In the genomic region with DNA sequence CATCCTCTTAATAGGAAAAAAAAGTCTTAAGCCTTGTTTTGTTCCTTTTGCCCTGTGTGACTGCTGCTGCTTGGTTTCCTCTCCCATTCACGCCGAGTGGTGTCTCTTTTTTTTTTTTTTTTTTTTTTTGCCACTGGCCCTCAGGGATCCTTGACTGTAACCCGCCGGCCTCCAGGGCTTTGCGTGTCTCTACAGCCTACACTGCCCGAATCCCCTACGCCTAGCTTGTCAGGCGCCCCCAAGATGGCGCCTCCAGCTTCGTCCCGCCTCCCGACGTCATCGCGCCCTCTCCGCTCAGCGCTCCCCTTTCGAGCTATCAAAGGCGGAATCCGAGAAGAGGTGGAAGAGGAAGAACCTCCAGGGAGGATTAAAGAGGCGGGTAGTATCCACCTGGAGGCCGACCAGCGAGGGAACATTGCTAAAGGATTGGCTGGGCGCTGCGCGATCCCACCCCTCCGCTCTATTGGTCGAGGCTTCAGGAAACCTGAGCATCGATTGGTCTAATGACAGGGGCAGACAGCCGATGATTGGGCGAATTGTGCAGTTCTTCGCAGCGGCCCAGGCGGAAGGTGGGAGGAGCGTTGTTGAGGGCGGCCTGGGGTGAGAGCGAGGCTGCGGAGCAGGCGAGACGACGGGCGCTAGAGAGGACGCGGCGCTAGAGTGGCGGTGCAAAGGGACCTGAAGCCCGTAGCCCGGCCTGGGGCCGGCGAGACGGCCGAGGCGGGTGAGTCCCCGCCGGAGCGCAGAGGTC, we compare ENCODE assay signal across 7 mouse cellular contexts. TPM values are rescaled to one million over a fixed set of nuclear protein-coding genes. Genes with fewer than 3 reads are reported as not detected.
DNase-seq lines count a peak whose midpoint lies in the region; ATAC-seq lines count a peak whose summit lies in the region.

No protein-coding gene starts in this region.

- DNase-seq in adrenal gland, adult 8-10 months: peak; percentile 98
- DNase-seq in embryo, embryonic 9.5 days (ENCODE audit: extremely low spot score): peak; percentile 98
- peak; percentile 89 to 95 for DNase-seq in gastrocnemius, postnatal 4 days (ENCODE audit: low spot score in 2 of 2)
- peak; percentile 96 to 97 for DNase-seq in left cerebral cortex, postnatal 36 days (ENCODE audit: low spot score in 2 of 2)
- DNase-seq in midbrain, embryonic 11.5 days (ENCODE audit: low spot score, missing footprints): peak; percentile 99
- peak; percentile 99 for DNase-seq in skeletal muscle tissue, adult 2 months (ENCODE audit: low read depth, low spot score)

- peak overlapping the region; percentile 69 for H3K4me2 ChIP-seq in intestine, embryonic 16.5 days (ENCODE audit: low read depth, low read length)
- H3K4me2 ChIP-seq in midbrain, embryonic 11.5 days: peak overlapping the region; percentile 81

- H3K27me3 ChIP-seq in intestine, embryonic 16.5 days (replicated peaks; ENCODE audit: control insufficient read depth, insufficient read depth, low read length): no peaks in the 10 kb centered on the region
- H3K27me3 ChIP-seq in midbrain, embryonic 11.5 days (ENCODE audit: control insufficient read depth, insufficient read depth, low read length): no peaks in the 10 kb centered on the region

- H3K27ac ChIP-seq in intestine, embryonic 16.5 days (ENCODE audit: low read length): peak overlapping the region; percentile 97
- H3K27ac ChIP-seq in midbrain, embryonic 11.5 days (ENCODE audit: low read depth, low read length): peak overlapping the region; percentile 93

- peak overlapping the region; percentile 90 for H3K4me3 ChIP-seq in intestine, embryonic 16.5 days (ENCODE audit: low read length)
- H3K4me3 ChIP-seq in midbrain, embryonic 11.5 days (ENCODE audit: low read depth, low read length): peak overlapping the region; percentile 78

- under 1% methylated on average over 56 of the region's 56 CpGs for WGBS in intestine, embryonic 16.5 days
- under 1% methylated on average over 56 of the region's 56 CpGs for WGBS in midbrain, embryonic 11.5 days

- H3K36me3 ChIP-seq in intestine, embryonic 16.5 days (ENCODE audit: control insufficient read depth, insufficient read depth, low read length): peaks cover 21% of the 10 kb centered on the region
- peaks cover 24% of the 10 kb centered on the region for H3K36me3 ChIP-seq in midbrain, embryonic 11.5 days (ENCODE audit: control insufficient read depth, insufficient read depth, low read length)

- intact Hi-C loops in left cerebral cortex, postnatal 36 days (cut with DNase I): loop anchor here (5.0 to 10.0 kb wide), 3 partner anchors 45 to 238 kb away; partner anchors contain the start of genes Megf8 and Rps19

- peaks cover 26% of the 10 kb centered on the region for H3K4me1 ChIP-seq in intestine, embryonic 16.5 days (ENCODE audit: control insufficient read depth, insufficient read depth, low read length)
- H3K4me1 ChIP-seq in midbrain, embryonic 11.5 days (ENCODE audit: control insufficient read depth, insufficient read depth, low read length): peaks cover 24% of the 10 kb centered on the region

- peak overlapping the region; percentile 96 for H3K9ac ChIP-seq in intestine, embryonic 16.5 days (ENCODE audit: low read depth, low read length)
- H3K9ac ChIP-seq in midbrain, embryonic 11.5 days (ENCODE audit: low read length): peak overlapping the region; percentile 85

- no peaks in the 10 kb centered on the region for H3K9me3 ChIP-seq in intestine, embryonic 16.5 days (ENCODE audit: control insufficient read depth, low read length)
- no peaks in the 10 kb centered on the region for H3K9me3 ChIP-seq in midbrain, embryonic 11.5 days (ENCODE audit: control insufficient read depth, low read length)

- peak; percentile 98 for ATAC-seq in intestine, embryonic 16.5 days
- peak; percentile 96 for ATAC-seq in midbrain, embryonic 11.5 days (ENCODE audit: low FRiP score)

RNA-seq across cellular contexts. Expression of gene Zfp574, which starts 4.5 kb away (rescaled TPM):
- total RNA-seq in adrenal gland, adult 8-10 months (2022): 10 to 100 TPM; 20.2 to 25.0 (median 22.1) TPM
- total RNA-seq in gastrocnemius, postnatal 4 days (2021): 10 to 100 TPM; 10.7 to 11.4 TPM
- 23.1 and 23.3 TPM in 2 replicates for polyA plus RNA-seq in intestine, embryonic 16.5 days (2015; fragmentation: Nextera tagmentation; extraction: Ambion mirVana)
- 10 to 100 TPM; 34.9 to 40.4 TPM for total RNA-seq in left cerebral cortex, postnatal 36 days (2021)
- 20.3 and 22.9 TPM in 2 replicates for polyA plus RNA-seq in midbrain, embryonic 11.5 days (2014; fragmentation: Nextera tagmentation; extraction: Ambion mirVana)

RNA-seq across cellular contexts. Expression of gene Grik5, which starts 4.7 kb away (rescaled TPM):
- 10 to 100 TPM; 13.8 to 43.0 (median 24.7) TPM for total RNA-seq in adrenal gland, adult 8-10 months (2022)
- total RNA-seq in gastrocnemius, postnatal 4 days (2021): 10 to 100 TPM; 14.6 to 17.1 TPM
- 1.5 and 1.9 TPM in 2 replicates for polyA plus RNA-seq in intestine, embryonic 16.5 days (2015; fragmentation: Nextera tagmentation; extraction: Ambion mirVana)
- total RNA-seq in left cerebral cortex, postnatal 36 days (2021): 100 to 1,000 TPM; 225 to 248 TPM
- 8.7 and 9.3 TPM in 2 replicates for polyA plus RNA-seq in midbrain, embryonic 11.5 days (2014; fragmentation: Nextera tagmentation; extraction: Ambion mirVana)

Comparison
In these comparisons a context has a peak if more than half of its experiments do, and no peak if none do; other contexts are left out.
1. Peak in every context shown above with its lines: DNase-seq, ATAC-seq, H3K4me3 ChIP-seq and H3K27ac ChIP-seq.
2. RNA of gene Grik5, which starts 4.7 kb away (total RNA-seq): 225 to 248 TPM in left cerebral cortex, postnatal 36 days; 13.8 to 43.0 TPM in adrenal gland, adult 8-10 months and 14.6 to 17.1 TPM in gastrocnemius, postnatal 4 days; every median in the first group is over 4 times any median in the second.